Mouse (Mus musculus): ENCODE measurements around the gene Pdgfb. TPM values are rescaled to one million over a fixed set of nuclear protein-coding genes. Genes with fewer than 3 reads are reported as not detected.

The Pdgfb gene
- polyA plus RNA-seq, 1 experiment = 8.0 TPM

GRCm38 (mm10) chr15:80000694-80001093, 14.1 kb downstream of the Pdgfb start:
- Histone ChIP-seq H3K27ac (ENCODE audit: insufficient read depth, low read depth, low read length) (no peak overlapping the region), H3K27me3 (ENCODE audit: control insufficient read depth, insufficient read depth, low read length) (no peaks in the 10 kb centered on the region), H3K4me3 (ENCODE audit: low read depth, low read length) (no peak overlapping the region), H3K4me1 (ENCODE audit: control insufficient read depth, insufficient read depth, insufficient read length, low read length) (peaks cover 8% of the 10 kb centered on the region), H3K36me3 (ENCODE audit: control insufficient read depth, insufficient read depth, low read length) (no peaks in the 10 kb centered on the region)
- WGBS = 66% methylated on average over 8 of the region's 8 CpGs
- no peak for TF ChIP-seq CTCF (IDR thresholded peaks at IDR 0.05; ENCODE audit: extremely low read depth, insufficient read length, insufficient replicate concordance, low read depth, low read length)
- no peak for TF ChIP-seq POLR2A (IDR thresholded peaks at IDR 0.05; ENCODE audit: low read depth, low read length)

GRCm38 (mm10) chr15:79997988-79998387, 16.8 kb downstream of the Pdgfb start:
- TF ChIP-seq POLR2A (IDR thresholded peaks at IDR 0.05; ENCODE audit: low read depth, low read length) = no peak
- no peak for TF ChIP-seq CTCF (IDR thresholded peaks at IDR 0.05; ENCODE audit: extremely low read depth, insufficient read length, insufficient replicate concordance, low read depth, low read length)
- no peaks in the 10 kb centered on the region for H3K27me3 ChIP-seq (ENCODE audit: control insufficient read depth, insufficient read depth, low read length)
- H3K4me3 ChIP-seq (ENCODE audit: low read depth, low read length) = no peak overlapping the region
- no peak overlapping the region for H3K27ac ChIP-seq (ENCODE audit: insufficient read depth, low read depth, low read length)
- WGBS = 70% methylated on average over 3 of the region's 3 CpGs
- no peaks in the 10 kb centered on the region for H3K4me1 ChIP-seq (ENCODE audit: control insufficient read depth, insufficient read depth, insufficient read length, low read length)
- H3K36me3 ChIP-seq (ENCODE audit: control insufficient read depth, insufficient read depth, low read length) = no peaks in the 10 kb centered on the region

- 88% methylated on average over 11 of the region's 11 CpGs for WGBS
- no peak overlapping the region for H3K27ac ChIP-seq (ENCODE audit: insufficient read depth, low read depth, low read length)
- H3K27me3 ChIP-seq (ENCODE audit: control insufficient read depth, insufficient read depth, low read length) = no peaks in the 10 kb centered on the region
- TF ChIP-seq CTCF (IDR thresholded peaks at IDR 0.05; ENCODE audit: extremely low read depth, insufficient read length, insufficient replicate concordance, low read depth, low read length) = no peak
- no peak for TF ChIP-seq POLR2A (IDR thresholded peaks at IDR 0.05; ENCODE audit: low read depth, low read length)
- no peaks in the 10 kb centered on the region for H3K36me3 ChIP-seq (ENCODE audit: control insufficient read depth, insufficient read depth, low read length)
- no peak overlapping the region for H3K4me3 ChIP-seq (ENCODE audit: low read depth, low read length)
- H3K4me1 ChIP-seq (ENCODE audit: control insufficient read depth, insufficient read depth, insufficient read length, low read length) = no peaks in the 10 kb centered on the region
Observed at GRCm38 (mm10) chr15:79996781-79997180, 18.0 kb downstream of the Pdgfb start.

- 89% methylated on average over 7 of the region's 7 CpGs for WGBS
- H3K27ac ChIP-seq (ENCODE audit: insufficient read depth, low read depth, low read length) = no peak overlapping the region
- TF ChIP-seq POLR2A (IDR thresholded peaks at IDR 0.05; ENCODE audit: low read depth, low read length) (no peak), CTCF (IDR thresholded peaks at IDR 0.05; ENCODE audit: extremely low read depth, insufficient read length, insufficient replicate concordance, low read depth, low read length) (no peak)
Observed at GRCm38 (mm10) chr15:79995552-79995951, 19.2 kb downstream of the Pdgfb start.

GRCm38 (mm10) chr15:79994566-79994965, 20.2 kb downstream of the Pdgfb start:
- TF ChIP-seq POLR2A (IDR thresholded peaks at IDR 0.05; ENCODE audit: low read depth, low read length) = no peak
- TF ChIP-seq CTCF (IDR thresholded peaks at IDR 0.05; ENCODE audit: extremely low read depth, insufficient read length, insufficient replicate concordance, low read depth, low read length) = no peak
- WGBS = 82% methylated on average over 4 of the region's 4 CpGs
- H3K36me3 ChIP-seq (ENCODE audit: control insufficient read depth, insufficient read depth, low read length) = no peaks in the 10 kb centered on the region

More at GRCm38 (mm10) chr15:79995552-79995951, 19.2 kb downstream of the Pdgfb start:
- H3K4me1 ChIP-seq (ENCODE audit: control insufficient read depth, insufficient read depth, insufficient read length, low read length) = no peaks in the 10 kb centered on the region
- H3K27me3 ChIP-seq (ENCODE audit: control insufficient read depth, insufficient read depth, low read length) = no peaks in the 10 kb centered on the region
- no peak overlapping the region for H3K4me3 ChIP-seq (ENCODE audit: low read depth, low read length)
- no peaks in the 10 kb centered on the region for H3K36me3 ChIP-seq (ENCODE audit: control insufficient read depth, insufficient read depth, low read length)

GRCm38 (mm10) chr15:79986182-79986581, 28.6 kb downstream of the Pdgfb start:
- Histone ChIP-seq H3K4me3 (ENCODE audit: low read depth, low read length) (no peak overlapping the region), H3K4me1 (ENCODE audit: control insufficient read depth, insufficient read depth, insufficient read length, low read length) (no peaks in the 10 kb centered on the region), H3K27ac (ENCODE audit: insufficient read depth, low read depth, low read length) (no peak overlapping the region), H3K27me3 (ENCODE audit: control insufficient read depth, insufficient read depth, low read length) (no peaks in the 10 kb centered on the region), H3K36me3 (ENCODE audit: control insufficient read depth, insufficient read depth, low read length) (no peaks in the 10 kb centered on the region)
- WGBS = 68% methylated on average over 8 of the region's 8 CpGs
- TF ChIP-seq CTCF (IDR thresholded peaks at IDR 0.05; ENCODE audit: extremely low read depth, insufficient read length, insufficient replicate concordance, low read depth, low read length) (no peak), POLR2A (IDR thresholded peaks at IDR 0.05; ENCODE audit: low read depth, low read length) (no peak)

More at GRCm38 (mm10) chr15:79994566-79994965, 20.2 kb downstream of the Pdgfb start:
- Histone ChIP-seq H3K27me3 (ENCODE audit: control insufficient read depth, insufficient read depth, low read length) (no peaks in the 10 kb centered on the region), H3K4me1 (ENCODE audit: control insufficient read depth, insufficient read depth, insufficient read length, low read length) (no peaks in the 10 kb centered on the region), H3K27ac (ENCODE audit: insufficient read depth, low read depth, low read length) (no peak overlapping the region), H3K4me3 (ENCODE audit: low read depth, low read length) (no peak overlapping the region)

- Histone ChIP-seq H3K4me3 (ENCODE audit: low read depth, low read length) (no peak overlapping the region), H3K27me3 (ENCODE audit: control insufficient read depth, insufficient read depth, low read length) (no peaks in the 10 kb centered on the region), H3K36me3 (ENCODE audit: control insufficient read depth, insufficient read depth, low read length) (no peaks in the 10 kb centered on the region), H3K27ac (ENCODE audit: insufficient read depth, low read depth, low read length) (no peak overlapping the region), H3K4me1 (ENCODE audit: control insufficient read depth, insufficient read depth, insufficient read length, low read length) (no peaks in the 10 kb centered on the region)
- TF ChIP-seq CTCF (IDR thresholded peaks at IDR 0.05; ENCODE audit: extremely low read depth, insufficient read length, insufficient replicate concordance, low read depth, low read length) (no peak), POLR2A (IDR thresholded peaks at IDR 0.05; ENCODE audit: low read depth, low read length) (no peak)
- 49% methylated on average over 11 of the region's 11 CpGs for WGBS
Observed at GRCm38 (mm10) chr15:79985471-79985870, 29.3 kb downstream of the Pdgfb start.

Measured in small intestine, adult 2 months (tissue).